Mouse (Mus musculus): Measurements from ENCODE around the gene Cmpk2.

GRCm38 (mm10) chr12:26469098-26470041 lies at the start of gene Cmpk2:
- TF ChIP-seq POLR2A (IDR thresholded peaks at IDR 0.05; ENCODE audit: borderline replicate concordance, extremely low read depth, low read depth, low read length) = peak; percentile 62; the same call in 1 of the 2 replicates
- no peak for TF ChIP-seq CTCF (IDR thresholded peaks at IDR 0.05; ENCODE audit: insufficient read depth, low read length)

Data from lung, adult 2 months (tissue).